Mouse (Mus musculus) heart, adult 2 months (tissue): ENCODE data around the gene Acot4.

Experiments
- CTCF ChIP-seq: fragments of 200-600 bp; IDR thresholded peaks from 2 replicates; pipeline ENCODE4 v1.8.1; 2022; ENCODE audit warnings: antibody characterized with exemption, mild to moderate bottlenecking, moderate library complexity
- EP300 ChIP-seq: fragments of 200-500 bp; IDR thresholded peaks from 2 replicates; pipeline ENCODE4 v1.6.1; 2011; ENCODE audit warnings: low read depth, low read length, control low read depth; ENCODE audit not compliant: insufficient read depth
- POLR2A ChIP-seq: fragments of 200-500 bp; IDR thresholded peaks from 2 replicates; pipeline ENCODE4 v1.6.1; 2011; ENCODE audit warnings: mild to moderate bottlenecking, low read depth, low read length, control low read depth; ENCODE audit not compliant: insufficient read depth

- TF ChIP-seq POLR2A = no peak
- TF ChIP-seq CTCF = no peak
- no peak for TF ChIP-seq EP300
These were observed 29.9 kb upstream of the Acot4 start for GRCm38 (mm10) chr12:84008251-84008650.
